Mouse (Mus musculus): Measurements from ENCODE around the gene Clec2h. TPM values are rescaled to one million over a fixed set of nuclear protein-coding genes. Genes with fewer than 3 reads are reported as not detected.

Clec2h gene
- total RNA-seq, 2 experiments from 2014 or later = not detected

Other genes with a start within 250 kb of the Clec2h start
- gene Itfg2, start 237.5 kb upstream of the Clec2h start, total RNA-seq (2021) = 10 to 100 TPM; 14.4 to 15.1 TPM
- 100 to 1,000 TPM; 105 to 111 TPM for gene Fkbp4, start 223.7 kb upstream of the Clec2h start, total RNA-seq (2021)
- not detected for gene Pzp, start 135.7 kb upstream of the Clec2h start, total RNA-seq (2021)
- not detected for gene A2ml1, start 80.8 kb upstream of the Clec2h start, total RNA-seq (2021)
- not detected for gene Klrb1a, start 38.9 kb upstream of the Clec2h start, total RNA-seq (2021)
- gene Klrb1, start 60.7 kb downstream of the Clec2h start, total RNA-seq (2021) = not detected
- not detected for gene Klrb1c, start 126.8 kb downstream of the Clec2h start, total RNA-seq (2021)
- gene Gm44511, start 163.9 kb downstream of the Clec2h start, total RNA-seq (2021) = not detected
- gene Klrb1b, start 163.9 kb downstream of the Clec2h start, total RNA-seq (2021) = not detected
- not detected for gene Clec2i, start 225.2 kb downstream of the Clec2h start, total RNA-seq (2021)
- under 1 TPM in 1 of 2 experiments, not detected in 1; 0.27 TPM for gene BC035044, start 228.7 kb downstream of the Clec2h start, total RNA-seq (2021)

Data from gastrocnemius, postnatal 25 days (tissue).